Mouse (Mus musculus): Measurements from ENCODE around the gene Fabp6.

The Fabp6 gene

DNA sequence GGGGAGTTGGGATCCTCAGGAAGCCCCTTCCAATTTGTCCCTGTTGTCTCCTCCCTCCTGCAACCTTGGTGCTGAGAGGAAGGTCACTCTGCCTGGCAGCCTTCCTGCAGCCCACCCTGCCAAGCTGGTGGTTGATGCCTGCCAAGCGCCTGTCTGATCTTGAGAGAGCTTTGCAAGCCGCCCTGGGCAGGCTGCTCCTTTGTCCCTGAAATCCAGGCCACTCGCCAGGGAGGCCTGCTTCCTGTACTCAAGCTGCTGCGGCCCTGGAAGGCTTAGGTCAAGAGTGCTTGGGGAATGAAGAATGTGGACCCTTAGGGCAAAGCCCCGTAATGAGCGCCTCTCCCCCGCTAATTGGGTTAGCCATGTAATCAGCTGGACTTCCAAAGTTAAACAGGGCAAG, 53.2 kb downstream of the Fabp6 start:
- no peak for DNase-seq (ENCODE audit: low read depth, low spot score)

GRCm38 (mm10) chr11:43546678-43547077, 54.7 kb downstream of the Fabp6 start:
- no peak for DNase-seq (ENCODE audit: low read depth, low spot score)

Data from ZHBTc4 (cell line).